Mouse (Mus musculus) heart, embryonic 14.5 days (tissue): Measurements from ENCODE around the gene Nlrp3. TPM values are rescaled to one million over a fixed set of nuclear protein-coding genes. Genes with fewer than 3 reads are reported as not detected.

Source experiments
- ATAC-seq: fragments of 200-750 bp; cut with Nextera tagmentation; 2 replicates; pipeline ENCODE4 v1.8.0; 2017; ENCODE audit warnings: low read depth, moderate TSS enrichment; ENCODE audit not compliant: insufficient number of reproducible peaks, insufficient read depth, low FRiP score
- H3K27ac ChIP-seq, 2 experiments: fragments of 200-500 bp in 1 of 2; fragments of 300-500 bp in 1 of 2; sonication (generic) in 1 of 2; replicated peaks in 1 of 2; 2 replicates each; pipeline ENCODE4 v1.5.1; 2012 to 2014; ENCODE audit warnings: low read depth in 2 of 2, low read length in 2 of 2, control low read depth in 1 of 2, mild to moderate bottlenecking in 1 of 2, mixed read lengths in 1 of 2; ENCODE audit not compliant: control insufficient read depth in 1 of 2, insufficient read depth in 1 of 2
- H3K27me3 ChIP-seq: fragments of 300-500 bp; sonication (generic); 2 replicates; pipeline ENCODE4 v1.6.1; 2014; ENCODE audit warnings: mild to moderate bottlenecking, low read length, control low read depth; ENCODE audit not compliant: control insufficient read depth, insufficient read depth
- H3K36me3 ChIP-seq: fragments of 300-500 bp; sonication (generic); 2 replicates; pipeline ENCODE4 v1.6.1; 2014; ENCODE audit warnings: mild to moderate bottlenecking, control low read depth, low read length, mixed read lengths; ENCODE audit not compliant: control insufficient read depth, insufficient read depth
- H3K4me1 ChIP-seq, 2 experiments: fragments of 200-500 bp in 1 of 2; fragments of 300-500 bp in 1 of 2; sonication (generic) in 1 of 2; 2 replicates each; pipeline ENCODE4 v1.6.1; 2012 to 2014; ENCODE audit warnings: low read length in 2 of 2, control low read depth in 1 of 2, mixed read lengths in 1 of 2; ENCODE audit not compliant: control insufficient read depth in 2 of 2, insufficient read depth in 2 of 2
- H3K4me2 ChIP-seq: fragments of 300-500 bp; sonication (generic); 2 replicates; pipeline ENCODE4 v1.6.1; 2014; ENCODE audit warnings: mild to moderate bottlenecking, low read length
- H3K4me3 ChIP-seq, 2 experiments: fragments of 200-500 bp in 1 of 2; fragments of 300-500 bp in 1 of 2; sonication (generic) in 1 of 2; 2 replicates each; pipeline ENCODE4 v1.5.1; 2012 to 2014; ENCODE audit warnings: low read length in 2 of 2, mild to moderate bottlenecking in 2 of 2, control low read depth in 1 of 2, low read depth in 1 of 2, moderate library complexity in 1 of 2; ENCODE audit not compliant: control insufficient read depth in 1 of 2, insufficient read depth in 1 of 2
- H3K9ac ChIP-seq: fragments of 300-500 bp; sonication (generic); 2 replicates; pipeline ENCODE4 v1.6.1; 2014; ENCODE audit warnings: mild to moderate bottlenecking, low read length
- H3K9me3 ChIP-seq: fragments of 300-500 bp; sonication (generic); 2 replicates; pipeline ENCODE4 v1.6.1; 2016; ENCODE audit warnings: low read length, control low read depth; ENCODE audit not compliant: control insufficient read depth
- WGBS: fragments of 180-500 bp; shearing (Covaris S2); extraction: QIAGEN DNeasy Blood & Tissue Kit; methylation state at CpG from one replicate; pipeline ENCODE4 v1.1.7; 2014; 5-methylcytosine and 5-hydroxymethylcytosine counted together
- polyA plus RNA-seq: library from polyadenylated mRNA; unstranded; fragments of >200 nt; fragmentation: Nextera tagmentation; extraction: Ambion mirVana; gene quantifications from 2 replicates; pipeline ENCODE4 v1.2.1, GENCODE M21; 2014

Nlrp3 gene
- polyA plus RNA-seq, 1 experiment from 2014 or later = 0.11 TPM

DNA sequence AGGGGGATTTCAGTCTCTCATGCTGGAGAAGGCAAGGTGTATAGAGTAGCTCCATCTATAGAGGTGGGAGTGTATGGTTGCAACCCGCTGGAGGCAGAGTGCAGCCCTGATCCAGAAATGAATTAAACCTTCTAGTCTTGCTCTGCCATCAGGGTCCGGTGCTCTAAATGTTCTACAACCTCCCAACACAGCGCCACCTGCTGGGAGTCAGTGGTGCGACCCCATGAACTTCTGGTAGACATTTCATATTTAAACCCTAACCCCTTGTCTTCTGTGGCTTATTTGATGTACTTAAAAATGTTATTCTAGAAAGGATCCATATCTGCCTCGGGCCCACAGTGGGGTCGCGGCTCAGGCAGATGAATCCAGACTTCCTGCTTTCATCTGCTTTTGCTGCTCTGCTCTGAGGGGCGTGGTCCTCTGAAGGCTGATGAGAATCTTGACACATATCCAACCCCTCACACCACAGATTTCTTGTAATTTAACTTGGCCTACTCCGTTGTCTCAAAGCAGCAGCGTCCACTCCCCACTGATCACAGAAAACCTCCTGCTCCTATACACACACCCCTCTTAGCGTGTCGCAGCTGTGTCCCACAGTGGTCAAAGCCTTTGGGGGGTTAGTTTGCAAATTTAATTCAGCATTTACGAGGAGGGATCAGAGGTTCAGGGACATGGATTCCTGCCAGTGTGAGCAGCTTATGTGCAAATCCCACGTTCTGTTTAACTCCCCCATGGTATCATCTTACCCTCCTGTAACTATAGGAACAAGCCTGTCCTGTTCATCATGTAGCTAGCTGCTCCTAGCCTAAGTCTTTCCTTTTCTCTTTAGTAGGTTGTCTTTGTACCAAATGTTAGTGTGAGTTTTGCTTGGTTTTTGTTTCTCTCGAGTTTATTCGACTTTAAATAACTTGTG lies 3.9 kb upstream of the Nlrp3 start:
- H3K4me3 ChIP-seq = no peak overlapping the region
- H3K9ac ChIP-seq = no peak overlapping the region
- no peak overlapping the region for H3K4me2 ChIP-seq
- no peak overlapping the region for H3K27ac ChIP-seq
- H3K27me3 ChIP-seq = no peaks in the 10 kb centered on the region
- 69% methylated on average over 16 of the region's 16 CpGs for WGBS
- ATAC-seq = no peak
- H3K36me3 ChIP-seq = no peaks in the 10 kb centered on the region
- H3K9me3 ChIP-seq = 0 out of 2 replicates have a peak, but pooled peaks cover 4% of the 10 kb centered on the region
- H3K4me1 ChIP-seq = 0 out of 4 replicates have a peak, but pooled peaks cover 0 to 3% of the 10 kb centered on the region in 2 experiments

DNA sequence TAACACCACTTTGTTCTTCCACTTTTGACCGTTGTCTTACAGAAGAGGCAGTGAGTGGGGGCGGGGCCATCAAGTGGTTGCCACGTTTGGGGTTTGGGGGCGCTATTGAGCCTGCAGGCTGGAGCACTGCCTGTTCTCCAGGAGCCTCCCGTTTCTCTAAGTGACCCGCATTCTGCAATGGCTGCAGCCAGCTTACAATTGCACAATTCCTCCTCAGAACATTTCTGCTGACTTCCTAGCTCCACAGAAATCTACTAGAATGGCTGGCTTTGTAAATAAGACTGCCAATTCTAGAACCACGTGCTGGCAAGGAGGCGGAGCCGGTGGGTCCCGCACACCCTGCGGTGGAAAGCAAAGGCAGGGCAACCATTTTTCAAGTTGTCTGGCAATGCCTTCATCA lies 3.0 kb upstream of the Nlrp3 start:
- Histone ChIP-seq H3K27ac (no peak overlapping the region), H3K9ac (no peak overlapping the region), H3K9me3 (0 out of 2 replicates have a peak, but pooled peaks cover 4% of the 10 kb centered on the region), H3K4me1 (0 out of 4 replicates have a peak, but pooled peaks cover 0 to 3% of the 10 kb centered on the region in 2 experiments), H3K27me3 (no peaks in the 10 kb centered on the region), H3K36me3 (no peaks in the 10 kb centered on the region), H3K4me2 (no peak overlapping the region), H3K4me3 (no peak overlapping the region)
- ATAC-seq = no peak
- 35% methylated on average over 11 of the region's 11 CpGs for WGBS

DNA sequence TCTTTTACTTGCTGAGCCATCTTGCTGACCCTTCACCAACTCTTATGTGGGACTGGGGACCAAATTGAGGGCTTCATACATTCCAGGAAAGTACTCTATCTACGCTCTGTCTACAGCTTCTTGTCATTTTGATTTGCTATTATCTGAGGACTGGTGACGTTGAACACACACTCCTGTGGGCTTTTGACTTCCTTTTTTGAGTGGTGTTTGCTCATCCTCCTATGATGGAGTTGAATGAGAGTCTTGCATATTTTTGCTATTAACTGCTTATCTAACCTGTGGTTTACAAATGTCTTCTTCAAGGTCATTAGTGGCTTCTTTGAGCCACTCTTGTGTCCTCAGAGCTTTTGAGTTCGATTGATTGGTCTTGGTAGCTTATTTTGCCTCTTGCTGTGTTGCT lies 1.2 kb upstream of the Nlrp3 start:
- 71% methylated on average over 3 of the region's 3 CpGs for WGBS
- ATAC-seq = no peak
- no peak overlapping the region for H3K27ac ChIP-seq
- no peak overlapping the region for H3K4me3 ChIP-seq
- H3K4me1 ChIP-seq = 0 out of 4 replicates have a peak, but pooled peaks cover 0 to 3% of the 10 kb centered on the region in 2 experiments
- H3K27me3 ChIP-seq = no peaks in the 10 kb centered on the region
- H3K36me3 ChIP-seq = no peaks in the 10 kb centered on the region
- 0 out of 2 replicates have a peak, but pooled peaks cover 4% of the 10 kb centered on the region for H3K9me3 ChIP-seq
- no peak overlapping the region for H3K4me2 ChIP-seq
- H3K9ac ChIP-seq = no peak overlapping the region

DNA sequence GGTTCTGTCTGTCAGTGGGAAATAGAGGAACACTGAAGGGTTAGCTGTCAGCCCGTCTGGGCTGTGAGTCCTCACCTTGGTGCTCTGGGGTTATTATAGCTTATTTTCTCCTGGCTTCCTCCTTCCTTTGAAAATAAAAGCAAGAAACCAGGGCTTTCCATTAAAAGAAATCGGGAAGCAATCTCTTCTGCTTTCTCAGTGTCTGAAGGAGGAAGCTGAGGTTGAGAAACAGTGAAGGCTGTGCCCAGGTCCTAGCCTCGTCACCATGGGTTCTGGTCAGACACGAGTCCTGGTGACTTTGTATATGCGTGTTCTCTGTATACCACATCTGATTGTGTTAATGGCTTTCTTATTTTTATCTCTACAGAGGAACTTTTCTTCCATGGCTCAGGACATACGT lies 1.1 kb downstream of the Nlrp3 start:
- no peak overlapping the region for H3K27ac ChIP-seq
- ATAC-seq = no peak
- H3K27me3 ChIP-seq = no peaks in the 10 kb centered on the region
- WGBS = 67% methylated on average over 6 of the region's 6 CpGs
- no peak overlapping the region for H3K4me3 ChIP-seq
- H3K4me1 ChIP-seq = 0 out of 4 replicates have a peak, but pooled peaks cover 0 to 3% of the 10 kb centered on the region in 2 experiments
- H3K9me3 ChIP-seq = no peaks in the 10 kb centered on the region
- no peak overlapping the region for H3K9ac ChIP-seq
- no peaks in the 10 kb centered on the region for H3K36me3 ChIP-seq
- no peak overlapping the region for H3K4me2 ChIP-seq

DNA sequence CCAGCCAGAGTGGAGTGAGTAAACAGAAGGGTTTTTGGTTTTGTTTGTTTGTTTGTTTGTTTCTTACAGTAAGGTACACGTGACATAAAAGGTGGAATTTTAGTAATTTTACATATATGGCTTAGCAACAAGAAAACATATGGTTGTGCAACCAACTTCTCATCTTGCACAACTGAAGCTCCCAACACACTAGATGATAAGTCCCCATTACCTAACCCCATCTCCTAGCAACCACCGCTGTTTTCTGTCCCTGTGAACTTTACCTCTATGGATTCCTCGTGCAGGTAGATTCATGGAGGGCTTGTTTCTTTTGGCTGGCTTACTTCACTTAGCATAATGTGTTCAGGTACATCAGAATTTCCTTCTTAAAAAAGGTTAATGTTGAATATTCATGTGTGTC lies 2.0 kb downstream of the Nlrp3 start:
- ATAC-seq = no peak
- Histone ChIP-seq H3K4me3 (no peak overlapping the region), H3K4me1 (0 out of 4 replicates have a peak, but pooled peaks cover 0 to 3% of the 10 kb centered on the region in 2 experiments), H3K4me2 (no peak overlapping the region), H3K27ac (no peak overlapping the region), H3K9ac (no peak overlapping the region), H3K27me3 (no peaks in the 10 kb centered on the region), H3K36me3 (no peaks in the 10 kb centered on the region), H3K9me3 (no peaks in the 10 kb centered on the region)
- WGBS = 77% methylated on average over 3 of the region's 3 CpGs

DNA sequence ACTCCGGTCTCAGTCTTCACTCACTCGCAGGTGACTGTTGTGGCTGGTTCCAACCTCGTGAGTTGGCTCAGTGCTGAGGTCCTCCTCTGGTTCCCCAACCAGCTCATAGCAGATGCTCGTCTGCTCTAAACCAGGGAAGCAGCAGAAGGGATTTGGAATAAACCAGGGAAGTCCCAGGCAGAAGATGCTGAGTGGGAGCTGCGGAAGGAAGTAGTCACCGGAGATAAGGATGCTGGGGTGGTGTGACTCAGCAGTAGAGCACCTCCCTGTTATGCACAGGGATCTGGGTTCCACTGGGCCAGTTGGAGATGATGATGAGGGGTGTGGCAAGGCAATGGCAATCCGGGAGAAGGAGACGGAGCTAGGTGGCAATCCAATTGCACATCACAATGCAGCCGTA lies 2.6 kb downstream of the Nlrp3 start:
- 72% methylated on average over 9 of the region's 9 CpGs for WGBS
- Histone ChIP-seq H3K9ac (no peak overlapping the region), H3K4me1 (no peaks in the 10 kb centered on the region), H3K27ac (no peak overlapping the region), H3K9me3 (no peaks in the 10 kb centered on the region), H3K4me3 (no peak overlapping the region), H3K27me3 (no peaks in the 10 kb centered on the region), H3K36me3 (no peaks in the 10 kb centered on the region), H3K4me2 (no peak overlapping the region)
- ATAC-seq = no peak

DNA sequence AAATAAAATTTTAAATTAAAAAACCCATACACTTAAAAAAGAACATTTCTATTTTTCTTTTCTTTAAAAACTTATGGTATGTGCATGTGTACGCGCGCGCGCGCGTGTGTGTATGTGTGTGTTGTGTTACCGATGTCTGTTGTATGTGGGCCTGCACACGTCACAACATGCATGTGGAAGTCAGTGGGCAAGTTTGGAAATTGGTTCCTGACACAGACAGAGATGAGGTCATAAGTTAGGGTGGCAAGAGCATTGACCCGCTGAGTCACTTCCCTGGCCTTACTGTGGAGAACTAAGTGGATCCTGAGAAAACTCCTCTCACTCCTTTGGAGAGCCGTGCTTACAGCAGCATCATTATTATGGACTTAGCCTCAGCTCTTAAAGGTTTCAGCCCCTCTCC lies 12.8 kb downstream of the Nlrp3 start:
- H3K4me3 ChIP-seq = no peak overlapping the region
- no peak overlapping the region for H3K27ac ChIP-seq
- H3K4me1 ChIP-seq = no peaks in the 10 kb centered on the region
- 92% methylated on average over 11 of the region's 11 CpGs for WGBS
- H3K9ac ChIP-seq = no peak overlapping the region
- ATAC-seq = no peak
- H3K9me3 ChIP-seq = no peaks in the 10 kb centered on the region
- no peak overlapping the region for H3K4me2 ChIP-seq
- H3K27me3 ChIP-seq = no peaks in the 10 kb centered on the region
- H3K36me3 ChIP-seq = no peaks in the 10 kb centered on the region
